Mouse (Mus musculus) forebrain, embryonic 10.5 days (tissue): ENCODE results near the gene Hand1. TPM values are rescaled to one million over a fixed set of nuclear protein-coding genes. Genes with fewer than 3 reads are reported as not detected.

Experiments
- DNase-seq: peaks from one replicate; pipeline ENCODE4 v3.0.0-alpha.2; 2017; ENCODE audit warnings: low spot score; ENCODE audit errors: extremely low spot score
- H3K27ac ChIP-seq: fragments of 300-500 bp; sonication (generic); 2 replicates; pipeline ENCODE4 v1.5.1; 2016; ENCODE audit warnings: mild to moderate bottlenecking
- H3K27me3 ChIP-seq: fragments of 300-500 bp; sonication (generic); 2 replicates; pipeline ENCODE4 v1.6.1; 2016; ENCODE audit warnings: mild to moderate bottlenecking; ENCODE audit not compliant: poor library complexity, severe bottlenecking
- H3K36me3 ChIP-seq: fragments of 300-500 bp; sonication (generic); replicated peaks from 2 replicates; pipeline ENCODE4 v1.6.1; 2016; ENCODE audit warnings: mild to moderate bottlenecking, moderate library complexity
- H3K4me1 ChIP-seq: fragments of 300-500 bp; sonication (generic); 2 replicates; pipeline ENCODE4 v1.6.1; 2016
- H3K4me3 ChIP-seq: fragments of 300-500 bp; sonication (generic); 2 replicates; pipeline ENCODE4 v1.5.1; 2016; ENCODE audit warnings: mild to moderate bottlenecking, moderate library complexity
- H3K9me3 ChIP-seq: fragments of 300-500 bp; sonication (generic); 2 replicates; pipeline ENCODE4 v1.6.1; 2016; ENCODE audit warnings: mild to moderate bottlenecking, moderate library complexity
- WGBS: fragments of 180-500 bp; shearing (Covaris S2); methylation state at CpG from one replicate; pipeline ENCODE4 v1.1.7; 2016; 5-methylcytosine and 5-hydroxymethylcytosine counted together
- polyA plus RNA-seq: library from polyadenylated mRNA; unstranded; fragments of >200 nt; fragmentation: Nextera tagmentation; extraction: Ambion mirVana; gene quantifications from 2 replicates; pipeline ENCODE4 v1.2.1, GENCODE M21; 2016

Gene Hand1
- polyA plus RNA-seq: 0.14 TPM in 1 of 2 replicates, not detected in the other

DNA sequence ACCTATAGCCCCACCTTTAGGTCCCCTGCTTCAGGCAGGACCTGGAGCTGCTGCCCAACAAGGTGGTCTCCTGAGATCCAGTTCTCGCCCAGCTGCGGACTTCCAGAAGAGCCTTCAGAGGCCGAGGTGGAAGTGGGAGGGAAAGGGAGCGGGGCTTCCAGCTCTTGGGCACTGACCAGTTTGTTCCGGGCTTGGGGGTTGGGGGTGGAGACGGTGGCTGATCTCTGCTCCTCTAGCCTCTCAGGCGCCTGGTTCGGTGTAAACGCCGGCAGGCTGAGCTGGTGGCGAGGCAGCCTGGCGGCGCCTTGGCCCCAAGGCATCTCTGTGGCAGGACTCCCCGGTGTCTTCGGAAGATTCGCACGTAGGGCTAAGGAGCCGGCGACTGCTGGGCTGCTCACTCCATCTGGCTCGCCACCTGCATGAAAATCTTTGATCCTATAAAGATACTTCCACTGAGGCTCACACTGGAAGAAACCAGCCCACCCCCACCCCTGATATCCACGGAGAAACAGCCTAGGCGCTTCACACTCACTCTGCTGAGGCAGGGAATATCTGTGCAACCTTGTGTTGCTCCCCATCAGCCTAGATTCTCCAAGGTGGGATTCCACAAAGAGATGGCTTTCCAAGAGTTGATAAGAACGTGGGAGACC, at the start of gene Hand1:
Gene Hand1 (minus strand): TSS at position 267 of the 650 bp plus-strand sequence.
- WGBS: under 1% methylated on average over 23 of the region's 23 CpGs
- Histone ChIP-seq H3K4me3 (no peak within 1 kb of the TSS), H3K27me3 (peaks cover 100% of the 10 kb centered on the region), H3K27ac (no peak within 1 kb of the TSS), H3K4me1 (peaks cover 54% of the 10 kb centered on the region), H3K9me3 (no peaks in the 10 kb centered on the region), H3K36me3 (no peaks in the 10 kb centered on the region)
- peak; percentile 29 for DNase-seq

DNA sequence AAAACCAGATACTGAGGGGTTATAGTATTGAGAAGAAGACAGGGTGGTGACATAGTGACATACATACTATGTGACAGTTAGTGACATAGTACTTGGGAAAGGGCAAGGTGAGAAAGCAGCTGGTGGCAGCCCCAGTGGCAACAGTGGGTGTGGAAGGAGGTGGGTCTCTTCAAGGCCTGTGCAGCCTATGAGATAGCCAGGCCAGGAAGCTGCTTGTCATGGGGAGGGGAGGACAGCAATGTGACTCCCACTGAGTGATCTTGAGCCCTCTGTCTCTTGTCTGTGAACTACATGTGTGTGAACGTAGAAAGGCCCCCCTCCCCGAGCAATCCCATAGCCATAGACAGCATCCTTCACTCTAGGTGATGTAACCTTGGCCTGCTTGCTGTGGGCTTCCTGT, 43.5 kb upstream of the Hand1 start:
- Histone ChIP-seq H3K36me3 (no peaks in the 10 kb centered on the region), H3K27me3 (no peaks in the 10 kb centered on the region), H3K4me1 (0 out of 2 replicates have a peak, but pooled peaks cover 3% of the 10 kb centered on the region), H3K27ac (no peak overlapping the region), H3K9me3 (no peaks in the 10 kb centered on the region), H3K4me3 (no peak overlapping the region)
- WGBS: 94% methylated on average over 2 of the region's 2 CpGs
- no peak for DNase-seq

- Histone ChIP-seq H3K36me3 (no peaks in the 10 kb centered on the region), H3K9me3 (no peaks in the 10 kb centered on the region), H3K27me3 (no peaks in the 10 kb centered on the region; the same call in 1 of the 2 replicates), H3K4me3 (no peak overlapping the region), H3K4me1 (peaks cover 17% of the 10 kb centered on the region; the same call in 1 of the 2 replicates), H3K27ac (no peak overlapping the region)
- WGBS: 80% methylated on average over 3 of the region's 3 CpGs
- no peak for DNase-seq
These were observed 40.4 kb upstream of the Hand1 start for GRCm38 (mm10) chr11:57873014-57873413.

- no peak overlapping the region for H3K27ac ChIP-seq
- 58% methylated on average over 9 of the region's 9 CpGs for WGBS
- no peak for DNase-seq
These were observed 36.3 kb upstream of the Hand1 start for GRCm38 (mm10) chr11:57868753-57869460.

DNA sequence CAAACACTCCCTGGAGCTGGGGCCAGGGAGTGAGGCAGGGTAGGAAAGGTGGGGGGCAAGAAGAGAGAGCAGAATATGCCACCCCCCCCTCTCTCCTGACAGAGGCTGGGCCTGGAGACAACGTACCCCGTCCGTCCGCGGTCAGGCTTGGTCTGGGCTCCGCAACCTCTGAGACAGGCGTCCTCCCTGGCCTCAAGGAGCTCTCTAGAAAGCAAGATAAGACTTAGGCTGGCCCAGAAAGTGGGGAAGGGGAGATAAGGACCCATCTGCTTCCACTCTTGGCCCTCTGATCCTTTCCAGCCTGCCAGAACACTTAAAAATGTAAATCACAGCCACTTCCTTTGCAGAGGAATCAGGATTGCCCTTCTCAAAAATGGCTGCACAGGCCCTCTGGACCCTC, 33.8 kb upstream of the Hand1 start:
- 43% methylated on average over 7 of the region's 7 CpGs for WGBS
- H3K27ac ChIP-seq: peak overlapping the region; percentile 32; the same call in 1 of the 2 replicates
- no peak for DNase-seq

More at GRCm38 (mm10) chr11:57868753-57869460, 36.3 kb upstream of the Hand1 start:
- no peak overlapping the region for H3K4me3 ChIP-seq
- peaks cover 27% of the 10 kb centered on the region for H3K4me1 ChIP-seq
- no peaks in the 10 kb centered on the region for H3K36me3 ChIP-seq
- H3K27me3 ChIP-seq: peaks cover 24% of the 10 kb centered on the region
- no peaks in the 10 kb centered on the region for H3K9me3 ChIP-seq

DNA sequence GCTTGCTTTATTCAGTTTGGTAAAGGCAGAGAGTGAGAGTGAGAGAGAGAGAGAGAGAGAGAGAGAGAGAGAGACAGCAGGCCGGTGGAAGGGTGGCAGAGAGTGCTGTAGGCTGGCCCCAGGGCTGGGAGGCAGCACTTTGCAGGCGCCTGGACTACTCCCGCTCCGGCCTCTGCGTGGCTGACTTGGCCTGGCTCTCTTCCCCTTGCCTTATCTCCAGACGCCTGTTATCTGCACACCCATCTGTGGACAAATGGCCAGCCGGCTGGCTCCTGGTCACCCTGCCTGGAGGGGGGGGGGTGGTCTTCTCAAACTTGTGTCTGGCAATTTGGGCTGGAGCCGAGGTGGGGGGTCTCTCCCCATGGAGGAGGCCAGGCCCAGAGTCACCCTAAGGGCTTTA, 32.0 kb upstream of the Hand1 start:
- H3K27ac ChIP-seq: 0 out of 2 replicates have a peak overlapping the region, but pooled peaks have one; percentile 25

More for the DNA sequence above, 33.8 kb upstream of the Hand1 start:
- peaks cover 24% of the 10 kb centered on the region for H3K27me3 ChIP-seq
- H3K9me3 ChIP-seq: no peaks in the 10 kb centered on the region
- peaks cover 24% of the 10 kb centered on the region for H3K4me1 ChIP-seq
- H3K36me3 ChIP-seq: no peaks in the 10 kb centered on the region
- no peak overlapping the region for H3K4me3 ChIP-seq

DNA sequence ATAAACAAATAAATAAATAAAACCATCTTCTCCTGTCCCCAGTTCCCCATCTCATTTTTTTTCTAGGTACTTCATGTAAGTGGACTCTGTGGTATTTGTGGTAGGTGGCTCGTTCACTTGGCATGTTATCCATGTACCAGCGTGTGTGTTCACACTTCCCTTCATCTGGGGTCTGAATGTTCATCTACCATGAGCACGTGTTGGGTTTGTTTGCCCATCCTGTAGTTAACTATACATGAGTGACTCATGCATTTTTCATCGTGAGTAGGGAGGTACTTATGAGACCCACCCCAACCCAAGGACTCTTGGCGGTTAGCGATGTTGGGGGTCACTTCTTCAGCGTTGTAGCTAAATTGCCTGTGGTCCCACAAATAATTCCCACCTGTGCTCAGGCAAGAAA, 29.5 kb upstream of the Hand1 start:
- Histone ChIP-seq H3K27me3 (peaks cover 18% of the 10 kb centered on the region), H3K4me3 (no peak overlapping the region), H3K9me3 (peaks cover 4% of the 10 kb centered on the region; the same call in 1 of the 2 replicates), H3K4me1 (peaks cover 17% of the 10 kb centered on the region; the same call in 1 of the 2 replicates), H3K27ac (no peak overlapping the region), H3K36me3 (no peaks in the 10 kb centered on the region)
- no peak for DNase-seq
- 93% methylated on average over 7 of the region's 7 CpGs for WGBS

More for the DNA sequence above, 32.0 kb upstream of the Hand1 start:
- WGBS: 66% methylated on average over 8 of the region's 8 CpGs
- peaks cover 4% of the 10 kb centered on the region; the same call in 1 of the 2 replicates for H3K9me3 ChIP-seq
- H3K4me1 ChIP-seq: peaks cover 17% of the 10 kb centered on the region
- no peak overlapping the region for H3K4me3 ChIP-seq
- no peaks in the 10 kb centered on the region for H3K36me3 ChIP-seq
- DNase-seq: no peak
- H3K27me3 ChIP-seq: peaks cover 24% of the 10 kb centered on the region

- H3K4me1 ChIP-seq: peaks cover 7% of the 10 kb centered on the region; the same call in 1 of the 2 replicates
- no peaks in the 10 kb centered on the region for H3K36me3 ChIP-seq
- H3K9me3 ChIP-seq: peaks cover 4% of the 10 kb centered on the region; the same call in 1 of the 2 replicates
- 50% methylated on average over 4 of the region's 4 CpGs for WGBS
- DNase-seq: no peak
- H3K27me3 ChIP-seq: no peaks in the 10 kb centered on the region
- no peak overlapping the region for H3K4me3 ChIP-seq
- H3K27ac ChIP-seq: no peak overlapping the region
These were observed 25.1 kb upstream of the Hand1 start for GRCm38 (mm10) chr11:57857709-57858108.

- no peak for DNase-seq
- Histone ChIP-seq H3K9me3 (no peaks in the 10 kb centered on the region), H3K27ac (no peak overlapping the region), H3K4me3 (no peak overlapping the region), H3K36me3 (no peaks in the 10 kb centered on the region), H3K4me1 (peaks cover 9% of the 10 kb centered on the region; the same call in 1 of the 2 replicates), H3K27me3 (peaks cover 18% of the 10 kb centered on the region; the same call in 1 of the 2 replicates)
- WGBS: 74% methylated on average over 6 of the region's 6 CpGs
These were observed 21.0 kb upstream of the Hand1 start for GRCm38 (mm10) chr11:57853571-57853970.

DNA sequence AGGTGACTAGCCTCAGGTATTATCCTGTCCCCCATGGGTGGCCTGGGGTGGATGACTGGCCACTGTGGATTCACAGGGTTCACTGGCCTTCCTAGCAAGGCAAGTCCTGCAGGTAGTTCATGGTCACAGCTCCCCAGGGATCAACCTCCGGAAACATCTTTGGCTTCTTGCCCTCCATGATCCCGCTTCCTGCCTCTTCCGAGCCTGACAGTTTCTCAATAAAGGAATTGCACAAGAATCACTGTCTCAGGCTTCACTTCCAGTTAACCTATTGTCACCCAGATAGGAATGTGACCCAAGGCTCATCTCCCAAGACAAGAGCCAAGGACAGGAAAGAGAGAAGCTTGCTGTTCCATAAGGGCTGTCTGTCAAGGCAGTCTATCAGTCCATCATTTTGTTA, 18.3 kb upstream of the Hand1 start:
- no peak overlapping the region for H3K27ac ChIP-seq
- 69% methylated on average over 3 of the region's 3 CpGs for WGBS
- no peaks in the 10 kb centered on the region for H3K9me3 ChIP-seq
- no peaks in the 10 kb centered on the region for H3K36me3 ChIP-seq
- peaks cover 27% of the 10 kb centered on the region for H3K27me3 ChIP-seq
- no peak overlapping the region for H3K4me3 ChIP-seq
- no peak for DNase-seq
- H3K4me1 ChIP-seq: 0 out of 2 replicates have a peak, but pooled peaks cover 2% of the 10 kb centered on the region

DNA sequence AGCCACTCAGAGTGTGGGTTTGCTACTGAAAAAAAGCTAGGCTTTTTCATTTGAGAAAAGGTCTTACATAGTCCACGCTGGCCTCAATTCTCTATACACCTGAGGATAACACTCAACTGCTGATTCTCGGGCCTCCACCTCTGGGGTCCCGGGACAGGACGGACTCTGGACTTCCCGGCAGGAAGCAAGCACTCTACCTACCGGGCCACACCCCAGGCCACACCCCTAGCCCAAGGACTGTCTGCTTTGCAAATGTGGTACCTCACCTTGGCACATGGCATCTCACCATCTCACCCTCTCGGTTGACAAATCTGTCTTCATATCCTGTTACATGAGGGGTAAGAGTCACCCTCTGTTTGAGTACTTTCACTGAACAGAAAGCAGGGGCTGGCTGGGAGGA, 17.7 kb upstream of the Hand1 start:
- Histone ChIP-seq H3K27ac (no peak overlapping the region), H3K9me3 (no peaks in the 10 kb centered on the region), H3K36me3 (no peaks in the 10 kb centered on the region), H3K4me1 (0 out of 2 replicates have a peak, but pooled peaks cover 2% of the 10 kb centered on the region), H3K4me3 (no peak overlapping the region), H3K27me3 (peaks cover 27% of the 10 kb centered on the region)
- WGBS: 63% methylated on average over 7 of the region's 7 CpGs
- no peak for DNase-seq

DNA sequence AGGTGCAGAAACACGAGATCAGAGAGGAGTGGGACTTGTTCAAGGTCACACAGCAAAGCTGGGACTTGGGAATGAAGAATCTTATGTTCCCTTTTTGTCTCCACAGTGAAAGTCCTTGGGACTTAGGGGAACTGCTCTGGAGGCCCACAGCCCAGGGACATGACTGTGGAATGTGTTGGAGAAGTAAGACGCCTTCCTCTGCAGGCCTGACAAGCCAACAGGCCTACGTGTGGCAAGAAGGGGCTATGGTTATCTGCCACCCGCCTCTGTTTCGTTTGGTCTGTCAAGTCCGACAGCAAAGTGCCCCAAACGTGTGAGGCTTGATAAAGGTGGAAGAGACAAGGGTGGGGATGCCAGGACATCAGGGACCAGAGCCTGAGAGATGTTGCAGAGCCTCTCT, 14.8 kb upstream of the Hand1 start:
- Histone ChIP-seq H3K27me3 (peaks cover 36% of the 10 kb centered on the region), H3K36me3 (no peaks in the 10 kb centered on the region), H3K9me3 (no peaks in the 10 kb centered on the region), H3K27ac (no peak overlapping the region), H3K4me1 (0 out of 2 replicates have a peak, but pooled peaks cover 2% of the 10 kb centered on the region), H3K4me3 (no peak overlapping the region)
- DNase-seq: no peak
- 75% methylated on average over 7 of the region's 7 CpGs for WGBS
